Mouse (Mus musculus) heart, embryonic 13.5 days (tissue): ENCODE data around the gene Svep1. TPM values are rescaled to one million over a fixed set of nuclear protein-coding genes. Genes with fewer than 3 reads are reported as not detected.

ENCODE experiments used
- ATAC-seq: fragments of 200-750 bp; cut with Nextera tagmentation; 2 replicates; pipeline ENCODE4 v1.8.0; 2017; ENCODE audit warnings: moderate TSS enrichment; ENCODE audit not compliant: insufficient number of reproducible peaks, low FRiP score, low TSS enrichment; ENCODE audit errors: extremely low read depth
- H3K27ac ChIP-seq: fragments of 300-500 bp; sonication (generic); replicated peaks from 2 replicates; pipeline ENCODE4 v1.5.1; 2015; ENCODE audit warnings: moderate library complexity, mild to moderate bottlenecking, inconsistent platforms
- H3K27me3 ChIP-seq: fragments of 300-500 bp; sonication (generic); replicated peaks from 2 replicates; pipeline ENCODE4 v1.6.1; 2015; ENCODE audit warnings: mild to moderate bottlenecking, inconsistent platforms
- H3K36me3 ChIP-seq: fragments of 300-500 bp; sonication (generic); 2 replicates; pipeline ENCODE4 v1.6.1; 2015; ENCODE audit warnings: mild to moderate bottlenecking, inconsistent platforms
- H3K4me1 ChIP-seq: fragments of 300-500 bp; sonication (generic); 2 replicates; pipeline ENCODE4 v1.6.1; 2015; ENCODE audit warnings: inconsistent platforms
- H3K4me2 ChIP-seq: fragments of 300-500 bp; sonication (generic); 2 replicates; pipeline ENCODE4 v1.6.1; 2015; ENCODE audit warnings: inconsistent platforms, mild to moderate bottlenecking, moderate library complexity
- H3K4me3 ChIP-seq: fragments of 300-500 bp; sonication (generic); 2 replicates; pipeline ENCODE4 v1.5.1; 2015; ENCODE audit warnings: moderate library complexity, mild to moderate bottlenecking, inconsistent platforms
- H3K9ac ChIP-seq: fragments of 300-500 bp; sonication (generic); 2 replicates; pipeline ENCODE4 v1.6.1; 2015; ENCODE audit warnings: inconsistent platforms, mild to moderate bottlenecking, moderate library complexity
- H3K9me3 ChIP-seq: fragments of 300-500 bp; sonication (generic); 2 replicates; pipeline ENCODE4 v1.6.1; 2016; ENCODE audit warnings: inconsistent platforms
- WGBS: fragments of 180-500 bp; shearing (Covaris S2); methylation state at CpG from one replicate; pipeline ENCODE4 v1.1.7; 2015; ENCODE audit warnings: mixed read lengths; 5-methylcytosine and 5-hydroxymethylcytosine counted together
- polyA plus RNA-seq: library from polyadenylated mRNA; unstranded; fragments of >200 nt; fragmentation: Nextera tagmentation; extraction: Ambion mirVana; gene quantifications from 2 replicates; pipeline ENCODE4 v1.2.1, GENCODE M21; 2015

Svep1 gene
- polyA plus RNA-seq, 1 experiment from 2014 or later, result 2.3 TPM

DNA sequence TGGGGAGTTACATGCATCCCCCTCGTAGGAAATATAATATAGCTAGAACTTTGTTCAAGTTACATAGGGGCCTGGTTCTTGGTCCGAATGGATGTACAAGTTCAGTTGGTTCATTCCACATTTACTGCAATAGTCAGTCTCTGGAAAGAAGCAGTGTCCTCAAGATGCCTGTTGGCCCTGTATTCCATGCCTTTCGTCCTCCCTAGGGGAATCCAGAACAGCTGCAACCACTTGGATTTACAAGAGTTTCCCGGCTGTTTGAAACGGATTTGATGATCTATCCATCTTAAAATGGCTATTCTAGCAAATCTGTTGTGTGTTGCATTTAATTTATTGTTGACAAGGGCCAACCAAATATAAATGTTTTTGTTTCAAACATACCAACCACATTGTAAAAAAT lies 36.2 kb downstream of the Svep1 start:
- ATAC-seq, result no peak
- no peak overlapping the region for H3K9ac ChIP-seq
- 67% methylated on average over 5 of the region's 5 CpGs for WGBS
- no peaks in the 10 kb centered on the region for H3K27me3 ChIP-seq
- no peak overlapping the region for H3K27ac ChIP-seq
- H3K9me3 ChIP-seq, result no peaks in the 10 kb centered on the region
- H3K4me1 ChIP-seq, result peaks cover 3% of the 10 kb centered on the region; the same call in 1 of the 2 replicates
- H3K4me3 ChIP-seq, result no peak overlapping the region
- H3K4me2 ChIP-seq, result no peak overlapping the region
- H3K36me3 ChIP-seq, result no peaks in the 10 kb centered on the region

GRCm38 (mm10) chr4:58169918-58170317 lies 36.7 kb downstream of the Svep1 start:
- no peaks in the 10 kb centered on the region for H3K9me3 ChIP-seq
- WGBS, result 63% methylated on average over 2 of the region's 2 CpGs
- H3K36me3 ChIP-seq, result no peaks in the 10 kb centered on the region
- no peak for ATAC-seq
- no peak overlapping the region for H3K9ac ChIP-seq
- no peak overlapping the region for H3K4me3 ChIP-seq
- no peak overlapping the region for H3K4me2 ChIP-seq
- peaks cover 3% of the 10 kb centered on the region; the same call in 1 of the 2 replicates for H3K4me1 ChIP-seq
- no peaks in the 10 kb centered on the region for H3K27me3 ChIP-seq
- H3K27ac ChIP-seq, result no peak overlapping the region

DNA sequence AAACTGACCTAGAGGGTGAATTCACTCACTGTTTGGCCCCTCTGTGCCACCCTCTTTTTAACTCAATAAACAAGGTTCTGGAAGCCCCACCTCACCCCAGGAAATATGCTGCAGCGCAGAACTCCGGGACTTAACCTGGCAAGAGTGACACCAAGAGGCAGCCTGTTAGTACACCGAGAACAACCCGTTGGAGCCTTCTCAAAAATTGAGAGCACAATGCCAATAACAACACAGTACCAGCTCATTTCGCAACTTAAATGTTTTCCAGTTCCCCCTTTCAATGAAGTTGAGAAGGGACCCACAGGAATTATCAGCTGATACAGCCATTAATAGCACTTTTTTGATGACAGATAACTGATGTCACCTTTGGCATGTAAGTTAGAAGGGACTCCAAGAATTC lies 38.3 kb downstream of the Svep1 start:
- H3K27me3 ChIP-seq, result no peaks in the 10 kb centered on the region
- no peaks in the 10 kb centered on the region for H3K36me3 ChIP-seq
- no peaks in the 10 kb centered on the region for H3K4me1 ChIP-seq
- no peaks in the 10 kb centered on the region for H3K9me3 ChIP-seq
- no peak overlapping the region for H3K4me2 ChIP-seq
- ATAC-seq, result no peak
- no peak overlapping the region for H3K27ac ChIP-seq
- H3K4me3 ChIP-seq, result no peak overlapping the region
- WGBS, result 71% methylated on average over 5 of the region's 5 CpGs
- no peak overlapping the region for H3K9ac ChIP-seq

DNA sequence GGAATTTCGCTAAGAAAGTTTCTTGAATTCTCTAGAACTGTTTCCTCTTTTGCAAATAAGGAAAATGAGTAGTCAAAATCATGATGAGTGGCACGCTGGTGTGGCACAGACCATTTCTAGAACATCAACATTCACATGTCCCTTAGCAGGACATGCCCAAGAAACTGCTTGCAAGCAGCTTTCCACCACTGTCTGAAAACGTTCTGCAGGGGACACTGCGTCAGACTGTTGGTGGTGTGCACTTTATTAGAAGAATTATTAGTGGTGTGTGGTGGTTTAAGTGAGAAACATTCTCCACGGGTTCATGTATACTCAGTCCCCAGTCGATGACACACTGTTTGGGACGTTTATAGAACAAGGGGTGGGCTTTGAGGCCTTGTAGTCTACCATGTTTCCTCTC lies 40.9 kb downstream of the Svep1 start:
- H3K36me3 ChIP-seq, result no peaks in the 10 kb centered on the region
- H3K27ac ChIP-seq, result no peak overlapping the region
- no peak overlapping the region for H3K4me3 ChIP-seq
- WGBS, result 66% methylated on average over 7 of the region's 7 CpGs
- H3K27me3 ChIP-seq, result no peaks in the 10 kb centered on the region
- no peak overlapping the region for H3K9ac ChIP-seq
- H3K9me3 ChIP-seq, result no peaks in the 10 kb centered on the region
- peaks cover 6% of the 10 kb centered on the region; the same call in 1 of the 2 replicates for H3K4me1 ChIP-seq
- H3K4me2 ChIP-seq, result no peak overlapping the region
- ATAC-seq, result no peak

DNA sequence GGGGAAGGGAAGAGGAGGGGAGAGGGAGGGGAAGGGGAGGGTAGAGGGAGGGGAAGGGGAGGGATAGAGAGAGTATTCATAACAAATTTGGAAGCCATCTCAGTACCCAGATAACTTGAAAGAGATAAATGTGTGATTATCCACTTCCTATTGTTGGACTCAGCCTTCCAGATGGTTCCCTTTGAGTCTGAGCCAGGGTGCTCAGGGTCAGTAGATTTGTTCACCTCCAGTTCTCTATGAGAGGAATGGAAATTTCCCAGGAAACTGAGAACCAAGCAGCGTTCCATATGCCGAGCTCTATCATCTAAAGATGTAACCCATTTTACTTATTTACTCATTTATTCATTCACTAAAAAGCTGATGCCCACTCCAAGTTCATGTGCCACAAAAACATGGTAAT lies 44.8 kb downstream of the Svep1 start:
- H3K9ac ChIP-seq, result no peak overlapping the region
- H3K4me2 ChIP-seq, result no peak overlapping the region
- H3K27me3 ChIP-seq, result no peaks in the 10 kb centered on the region
- H3K4me3 ChIP-seq, result no peak overlapping the region
- ATAC-seq, result no peak
- WGBS, result 63% methylated on average over 2 of the region's 2 CpGs
- H3K27ac ChIP-seq, result no peak overlapping the region
- no peaks in the 10 kb centered on the region for H3K9me3 ChIP-seq
- H3K36me3 ChIP-seq, result no peaks in the 10 kb centered on the region
- H3K4me1 ChIP-seq, result peaks cover 6% of the 10 kb centered on the region; the same call in 1 of the 2 replicates

DNA sequence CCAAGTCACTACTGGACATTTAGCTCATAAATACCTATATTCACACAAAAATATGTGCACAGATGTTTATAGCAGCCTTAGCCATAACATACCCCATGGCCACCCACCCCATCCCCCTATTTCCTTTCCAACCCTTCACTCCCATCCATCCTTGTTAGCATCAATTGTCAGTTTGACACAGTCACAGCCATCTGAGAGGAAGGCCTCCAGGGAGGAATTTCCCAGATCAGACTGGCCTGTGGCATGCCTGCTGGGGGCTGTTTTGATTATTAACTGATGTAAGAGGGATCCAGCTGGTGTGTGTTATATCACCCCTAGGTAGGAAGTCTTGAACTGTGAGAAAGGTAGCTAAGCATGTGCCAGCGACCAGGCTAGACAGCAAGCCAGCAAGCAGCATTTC lies 47.1 kb downstream of the Svep1 start:
- Histone ChIP-seq H3K36me3 (no peaks in the 10 kb centered on the region), H3K9ac (no peak overlapping the region), H3K4me1 (peaks cover 6% of the 10 kb centered on the region; the same call in 1 of the 2 replicates), H3K4me2 (no peak overlapping the region), H3K27ac (no peak overlapping the region), H3K27me3 (no peaks in the 10 kb centered on the region), H3K9me3 (no peaks in the 10 kb centered on the region), H3K4me3 (no peak overlapping the region)
- ATAC-seq, result no peak
- 36% methylated on average over 1 of the region's 1 CpGs for WGBS

GRCm38 (mm10) chr4:58150301-58150700 lies 56.4 kb downstream of the Svep1 start:
- no peak for ATAC-seq
- no peak overlapping the region for H3K27ac ChIP-seq
- no peaks in the 10 kb centered on the region for H3K4me1 ChIP-seq
- 0 out of 2 replicates have a peak, but pooled peaks cover 9% of the 10 kb centered on the region for H3K9me3 ChIP-seq
- H3K27me3 ChIP-seq, result no peaks in the 10 kb centered on the region
- H3K4me3 ChIP-seq, result no peak overlapping the region
- no peak overlapping the region for H3K9ac ChIP-seq
- no peaks in the 10 kb centered on the region for H3K36me3 ChIP-seq
- WGBS, result 69% methylated on average over 3 of the region's 3 CpGs
- no peak overlapping the region for H3K4me2 ChIP-seq

- H3K9me3 ChIP-seq, result 0 out of 2 replicates have a peak, but pooled peaks cover 9% of the 10 kb centered on the region
- H3K4me3 ChIP-seq, result no peak overlapping the region
- no peak overlapping the region for H3K27ac ChIP-seq
- H3K4me2 ChIP-seq, result no peak overlapping the region
- H3K27me3 ChIP-seq, result no peaks in the 10 kb centered on the region
- ATAC-seq, result no peak
- H3K36me3 ChIP-seq, result no peaks in the 10 kb centered on the region
- no peak overlapping the region for H3K9ac ChIP-seq
- 38% methylated on average over 1 of the region's 1 CpGs for WGBS
- H3K4me1 ChIP-seq, result no peaks in the 10 kb centered on the region
These were observed 57.5 kb downstream of the Svep1 start for GRCm38 (mm10) chr4:58149186-58149585.

GRCm38 (mm10) chr4:58148547-58148946 lies 58.1 kb downstream of the Svep1 start:
- ATAC-seq, result no peak
- H3K9me3 ChIP-seq, result 0 out of 2 replicates have a peak, but pooled peaks cover 9% of the 10 kb centered on the region
- H3K27ac ChIP-seq, result no peak overlapping the region

GRCm38 (mm10) chr4:58146676-58147075 lies 60.0 kb downstream of the Svep1 start:
- H3K4me3 ChIP-seq, result no peak overlapping the region
- H3K9ac ChIP-seq, result no peak overlapping the region
- no peak overlapping the region for H3K4me2 ChIP-seq
- ATAC-seq, result no peak
- WGBS, result 86% methylated on average over 2 of the region's 2 CpGs
- no peaks in the 10 kb centered on the region for H3K27me3 ChIP-seq
- H3K27ac ChIP-seq, result no peak overlapping the region
- no peaks in the 10 kb centered on the region for H3K4me1 ChIP-seq
- H3K9me3 ChIP-seq, result 0 out of 2 replicates have a peak, but pooled peaks cover 9% of the 10 kb centered on the region
- H3K36me3 ChIP-seq, result no peaks in the 10 kb centered on the region

More at GRCm38 (mm10) chr4:58148547-58148946, 58.1 kb downstream of the Svep1 start:
- no peaks in the 10 kb centered on the region for H3K4me1 ChIP-seq
- no peaks in the 10 kb centered on the region for H3K27me3 ChIP-seq
- no peaks in the 10 kb centered on the region for H3K36me3 ChIP-seq
- H3K4me3 ChIP-seq, result no peak overlapping the region
- H3K4me2 ChIP-seq, result no peak overlapping the region
- no peak overlapping the region for H3K9ac ChIP-seq

DNA sequence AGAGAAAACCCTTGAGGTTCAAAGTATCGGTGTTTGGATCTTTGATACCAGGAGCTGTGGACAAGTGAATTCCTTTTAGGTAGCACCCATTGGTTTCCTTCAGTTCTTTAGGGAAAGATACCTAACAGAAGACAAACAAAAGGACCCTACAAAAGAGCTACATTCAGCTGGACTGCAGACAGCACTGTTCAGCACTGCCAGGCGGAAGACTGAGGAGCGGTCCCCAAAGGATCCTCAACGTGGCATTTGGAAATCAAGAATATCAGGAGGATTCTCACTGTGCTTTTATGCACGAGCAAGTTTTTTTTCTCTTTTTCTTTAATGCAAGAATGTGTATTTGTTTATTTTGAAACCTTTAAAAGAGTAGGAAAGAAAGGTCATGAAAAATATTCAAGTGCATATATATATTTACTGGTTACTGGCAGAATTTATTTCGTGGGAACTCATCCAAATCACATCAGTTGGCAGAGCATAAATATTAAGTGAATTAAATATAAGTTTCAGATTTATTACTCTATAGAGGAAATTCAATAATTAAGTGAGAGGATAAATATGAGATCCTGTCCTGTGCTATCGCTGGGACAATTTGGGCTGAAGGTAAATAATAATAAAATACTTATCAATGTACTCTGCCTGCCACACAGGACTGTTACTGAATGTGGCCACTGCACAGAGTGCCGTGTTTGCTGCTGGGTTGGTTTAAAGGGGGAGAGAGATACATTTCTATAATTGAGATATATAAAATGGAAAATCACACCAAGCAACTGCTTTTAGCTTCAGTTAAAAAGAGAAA lies 66.7 kb downstream of the Svep1 start:
- H3K9me3 ChIP-seq, result no peaks in the 10 kb centered on the region
- no peak overlapping the region for H3K27ac ChIP-seq
- no peak overlapping the region for H3K4me3 ChIP-seq
- no peak overlapping the region for H3K4me2 ChIP-seq
- H3K27me3 ChIP-seq, result no peaks in the 10 kb centered on the region
- ATAC-seq, result no peak
- H3K9ac ChIP-seq, result no peak overlapping the region
- WGBS, result 72% methylated on average over 8 of the region's 8 CpGs
- no peaks in the 10 kb centered on the region for H3K36me3 ChIP-seq
- no peaks in the 10 kb centered on the region for H3K4me1 ChIP-seq

DNA sequence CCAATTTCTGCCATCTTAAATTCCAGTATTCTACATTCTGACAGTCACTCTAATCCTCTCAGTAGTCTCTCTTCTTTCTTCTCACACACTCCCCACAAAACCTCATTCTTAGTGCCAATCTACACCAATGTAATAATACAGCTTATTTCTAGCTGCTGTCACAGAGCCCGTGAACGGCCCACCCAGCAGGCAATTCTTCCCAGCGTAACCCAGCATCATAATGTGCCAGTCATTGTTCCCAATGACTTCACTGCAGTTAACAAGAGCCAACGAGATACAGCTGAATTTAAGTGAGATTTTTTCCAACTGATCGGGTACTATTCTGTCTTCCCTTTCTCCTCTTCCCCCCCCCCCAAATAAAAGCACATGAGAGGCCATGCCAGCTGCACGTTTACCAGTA lies 67.4 kb downstream of the Svep1 start:
- no peaks in the 10 kb centered on the region for H3K9me3 ChIP-seq
- no peak overlapping the region for H3K27ac ChIP-seq
- ATAC-seq, result no peak
- no peak overlapping the region for H3K4me3 ChIP-seq
- no peaks in the 10 kb centered on the region for H3K27me3 ChIP-seq
- 78% methylated on average over 6 of the region's 6 CpGs for WGBS
- no peaks in the 10 kb centered on the region for H3K4me1 ChIP-seq
- H3K36me3 ChIP-seq, result no peaks in the 10 kb centered on the region
- no peak overlapping the region for H3K9ac ChIP-seq
- H3K4me2 ChIP-seq, result no peak overlapping the region
